Mouse (Mus musculus) heart, embryonic 12.5 days (tissue): ENCODE results near the gene Rpl13a. TPM values are rescaled to one million over a fixed set of nuclear protein-coding genes. Genes with fewer than 3 reads are reported as not detected.
"Not testable (repeated sequence)": the region's sequence is repeated elsewhere in the genome, so short reads cannot be mapped to it uniquely, and the experiment has no call there.

ENCODE experiments used
- ATAC-seq: fragments of 200-750 bp; cut with Nextera tagmentation; 2 replicates; pipeline ENCODE4 v1.8.0; 2017; ENCODE audit warnings: moderate TSS enrichment, moderate library complexity; ENCODE audit not compliant: insufficient number of reproducible peaks, low FRiP score
- H3K27ac ChIP-seq: fragments of 300-500 bp; sonication (generic); 2 replicates; pipeline ENCODE4 v1.5.1; 2016; ENCODE audit warnings: mild to moderate bottlenecking, moderate library complexity; ENCODE audit not compliant: poor library complexity, severe bottlenecking
- H3K27me3 ChIP-seq: fragments of 300-500 bp; sonication (generic); replicated peaks from 2 replicates; pipeline ENCODE4 v1.6.1; 2016; ENCODE audit warnings: mild to moderate bottlenecking, moderate library complexity
- H3K36me3 ChIP-seq: fragments of 300-500 bp; sonication (generic); 2 replicates; pipeline ENCODE4 v1.6.1; 2016; ENCODE audit warnings: mild to moderate bottlenecking, moderate library complexity
- H3K4me1 ChIP-seq: fragments of 300-500 bp; sonication (generic); replicated peaks from 2 replicates; pipeline ENCODE4 v1.6.1; 2016; ENCODE audit warnings: mild to moderate bottlenecking
- H3K4me2 ChIP-seq: fragments of 300-500 bp; sonication (generic); 2 replicates; pipeline ENCODE4 v1.6.1; 2016; ENCODE audit warnings: mild to moderate bottlenecking, moderate library complexity
- H3K4me3 ChIP-seq: fragments of 300-500 bp; sonication (generic); 2 replicates; pipeline ENCODE4 v1.5.1; 2016; ENCODE audit warnings: mild to moderate bottlenecking
- H3K9ac ChIP-seq: fragments of 300-500 bp; sonication (generic); 2 replicates; pipeline ENCODE4 v1.6.1; 2016; ENCODE audit warnings: mild to moderate bottlenecking, moderate library complexity
- H3K9me3 ChIP-seq: fragments of 300-500 bp; sonication (generic); replicated peaks from 2 replicates; pipeline ENCODE4 v1.6.1; 2016; ENCODE audit warnings: mild to moderate bottlenecking, moderate library complexity
- WGBS: fragments of 180-500 bp; shearing (Covaris S2); methylation state at CpG from one replicate; pipeline ENCODE4 v1.1.7; 2016; 5-methylcytosine and 5-hydroxymethylcytosine counted together
- polyA plus RNA-seq: library from polyadenylated mRNA; unstranded; fragments of >200 nt; fragmentation: Nextera tagmentation; extraction: Ambion mirVana; gene quantifications from 2 replicates; pipeline ENCODE4 v1.2.1, GENCODE M21; 2016

The Rpl13a gene
- polyA plus RNA-seq, 1 experiment from 2014 or later = 868 TPM

- H3K4me2 ChIP-seq = no peak overlapping the region
- H3K9me3 ChIP-seq = no peaks in the 10 kb centered on the region
- no peak overlapping the region for H3K9ac ChIP-seq
- ATAC-seq = no peak
- H3K4me3 ChIP-seq = no peak overlapping the region
- H3K27ac ChIP-seq = no peak overlapping the region
- peaks cover 20% of the 10 kb centered on the region for H3K4me1 ChIP-seq
- WGBS = 44% methylated on average over 6 of the region's 6 CpGs
- H3K36me3 ChIP-seq = peaks cover 3% of the 10 kb centered on the region; the same call in 1 of the 2 replicates
- no peaks in the 10 kb centered on the region for H3K27me3 ChIP-seq
Observed at GRCm38 (mm10) chr7:45097479-45097878, 31.1 kb downstream of the Rpl13a start.

- not testable (repeated sequence) for ATAC-seq, H3K27me3 ChIP-seq, H3K9me3 ChIP-seq, H3K9ac ChIP-seq, H3K36me3 ChIP-seq, H3K4me2 ChIP-seq, H3K27ac ChIP-seq, H3K4me3 ChIP-seq
- 89% methylated on average over 14 of the region's 14 CpGs for WGBS
- H3K4me1 ChIP-seq = peaks cover 22% of the 10 kb centered on the region
Observed at GRCm38 (mm10) chr7:45095965-45096364, 32.6 kb downstream of the Rpl13a start.

- Histone ChIP-seq H3K9me3 (no peaks in the 10 kb centered on the region), H3K27me3 (no peaks in the 10 kb centered on the region), H3K4me2 (no peak overlapping the region), H3K4me1 (peaks cover 27% of the 10 kb centered on the region), H3K36me3 (peaks cover 3% of the 10 kb centered on the region; the same call in 1 of the 2 replicates), H3K9ac (no peak overlapping the region), H3K4me3 (no peak overlapping the region), H3K27ac (no peak overlapping the region)
- ATAC-seq = no peak
- 63% methylated on average over 6 of the region's 6 CpGs for WGBS
Observed at GRCm38 (mm10) chr7:45095367-45095766, 33.2 kb downstream of the Rpl13a start.

GRCm38 (mm10) chr7:45094121-45094520 is 34.4 kb downstream of the Rpl13a start:
- ATAC-seq = no peak
- H3K4me1 ChIP-seq = peaks cover 31% of the 10 kb centered on the region
- H3K9ac ChIP-seq = no peak overlapping the region
- no peak overlapping the region for H3K4me3 ChIP-seq
- H3K36me3 ChIP-seq = peaks cover 7% of the 10 kb centered on the region; the same call in 1 of the 2 replicates
- no peaks in the 10 kb centered on the region for H3K27me3 ChIP-seq
- H3K9me3 ChIP-seq = no peaks in the 10 kb centered on the region
- H3K27ac ChIP-seq = peak overlapping the region; percentile 29; the same call in 1 of the 2 replicates
- H3K4me2 ChIP-seq = no peak overlapping the region
- 58% methylated on average over 7 of the region's 7 CpGs for WGBS

- no peak for ATAC-seq
- Histone ChIP-seq H3K4me1 (peaks cover 31% of the 10 kb centered on the region), H3K27ac (peak overlapping the region; percentile 29; the same call in 1 of the 2 replicates), H3K9ac (no peak overlapping the region), H3K9me3 (no peaks in the 10 kb centered on the region), H3K27me3 (no peaks in the 10 kb centered on the region), H3K36me3 (peaks cover 11% of the 10 kb centered on the region), H3K4me3 (no peak overlapping the region), H3K4me2 (no peak overlapping the region; the same call in 1 of the 2 replicates)
- WGBS = 39% methylated on average over 18 of the region's 18 CpGs
Observed at GRCm38 (mm10) chr7:45093516-45093905, 35.0 kb downstream of the Rpl13a start.

- Histone ChIP-seq H3K4me3 (no peak overlapping the region), H3K36me3 (peaks cover 16% of the 10 kb centered on the region), H3K4me1 (peaks cover 31% of the 10 kb centered on the region), H3K9ac (no peak overlapping the region), H3K27ac (no peak overlapping the region), H3K9me3 (no peaks in the 10 kb centered on the region), H3K4me2 (no peak overlapping the region; the same call in 1 of the 2 replicates), H3K27me3 (no peaks in the 10 kb centered on the region)
- 56% methylated on average over 12 of the region's 12 CpGs for WGBS
- no peak for ATAC-seq
Observed at GRCm38 (mm10) chr7:45092828-45093515, 35.6 kb downstream of the Rpl13a start.

GRCm38 (mm10) chr7:45092048-45092447 is 36.5 kb downstream of the Rpl13a start, which contains the start of gene Rcn3:
Gene Rcn3, minus strand, starts transcription at chr7:45092221.
- H3K9me3 ChIP-seq = no peaks in the 10 kb centered on the region
- peaks cover 26% of the 10 kb centered on the region for H3K36me3 ChIP-seq
- peak within 1 kb of the TSS; percentile 57 for H3K4me3 ChIP-seq
- ATAC-seq = peak; percentile 92
- peak within 1 kb of the TSS; percentile 82 for H3K27ac ChIP-seq
- H3K27me3 ChIP-seq = no peaks in the 10 kb centered on the region
- peaks cover 24% of the 10 kb centered on the region for H3K4me1 ChIP-seq
- 0% methylated on average over 16 of the region's 16 CpGs for WGBS
- H3K9ac ChIP-seq = peak within 1 kb of the TSS; percentile 78
- peak within 1 kb of the TSS; percentile 83 for H3K4me2 ChIP-seq

GRCm38 (mm10) chr7:45091001-45091990 is 37.3 kb downstream of the Rpl13a start:
- peak overlapping the region; percentile 82 for H3K27ac ChIP-seq
- no peaks in the 10 kb centered on the region for H3K27me3 ChIP-seq
- H3K36me3 ChIP-seq = peaks cover 31% of the 10 kb centered on the region
- peak overlapping the region; percentile 78 for H3K9ac ChIP-seq
- H3K9me3 ChIP-seq = no peaks in the 10 kb centered on the region
- ATAC-seq = peak; percentile 56
- peak overlapping the region; percentile 83 for H3K4me2 ChIP-seq
- H3K4me1 ChIP-seq = peaks cover 24% of the 10 kb centered on the region
- H3K4me3 ChIP-seq = peak overlapping the region; percentile 57
- WGBS = 9% methylated on average over 35 of the region's 35 CpGs

GRCm38 (mm10) chr7:45090251-45090977 is 38.1 kb downstream of the Rpl13a start:
- H3K9ac ChIP-seq = peak overlapping the region; percentile 78; the same call in 1 of the 2 replicates
- peak overlapping the region; percentile 83 for H3K4me2 ChIP-seq
- H3K9me3 ChIP-seq = no peaks in the 10 kb centered on the region
- no peak for ATAC-seq
- peak overlapping the region; percentile 57 for H3K4me3 ChIP-seq
- H3K27me3 ChIP-seq = no peaks in the 10 kb centered on the region
- WGBS = 78% methylated on average over 13 of the region's 13 CpGs
- H3K27ac ChIP-seq = no peak overlapping the region
- peaks cover 38% of the 10 kb centered on the region for H3K36me3 ChIP-seq
- H3K4me1 ChIP-seq = peaks cover 24% of the 10 kb centered on the region

GRCm38 (mm10) chr7:45088597-45088996 is 40.0 kb downstream of the Rpl13a start:
- Histone ChIP-seq H3K4me1 (peaks cover 22% of the 10 kb centered on the region), H3K9me3 (no peaks in the 10 kb centered on the region), H3K4me3 (no peak overlapping the region), H3K27ac (no peak overlapping the region), H3K4me2 (no peak overlapping the region), H3K36me3 (peaks cover 56% of the 10 kb centered on the region), H3K27me3 (no peaks in the 10 kb centered on the region), H3K9ac (no peak overlapping the region)
- WGBS = 90% methylated on average over 17 of the region's 17 CpGs
- ATAC-seq = no peak
